Mouse (Mus musculus) embryo, embryonic 9.5 days (tissue): ENCODE data around the gene Ppp1r37.
"Not testable (repeated sequence)": the region's sequence is repeated elsewhere in the genome, so short reads cannot be mapped to it uniquely, and the experiment has no call there.

Experiments used
- DNase-seq: peaks from one replicate; pipeline ENCODE4 v3.0.0-alpha.2; 2017; ENCODE audit errors: extremely low spot score

Ppp1r37 gene

GRCm38 (mm10) chr7:19540771-19541566, 21.9 kb downstream of the Ppp1r37 start:
- no peak for DNase-seq

DNA sequence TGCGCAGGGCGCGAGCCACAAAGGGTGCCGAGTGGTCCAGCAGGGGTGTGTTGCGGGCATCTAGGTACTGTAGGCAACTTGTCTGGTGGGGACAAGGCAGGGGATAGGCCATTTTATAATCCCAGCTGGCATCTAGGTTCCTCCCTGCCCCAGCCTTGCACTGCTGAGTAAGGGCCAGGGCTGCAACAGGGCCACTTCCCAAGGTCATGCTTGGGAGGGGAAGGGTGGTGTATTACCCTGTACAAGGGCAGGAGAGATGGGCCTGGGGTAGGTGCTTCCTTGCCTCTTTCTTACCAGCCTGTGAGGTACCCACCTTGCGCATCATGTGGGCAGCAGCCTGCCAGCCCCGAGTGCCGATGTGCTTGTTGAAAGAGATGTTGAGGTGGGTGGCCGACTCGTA, 28.2 kb downstream of the Ppp1r37 start:
- DNase-seq, result no peak

DNA sequence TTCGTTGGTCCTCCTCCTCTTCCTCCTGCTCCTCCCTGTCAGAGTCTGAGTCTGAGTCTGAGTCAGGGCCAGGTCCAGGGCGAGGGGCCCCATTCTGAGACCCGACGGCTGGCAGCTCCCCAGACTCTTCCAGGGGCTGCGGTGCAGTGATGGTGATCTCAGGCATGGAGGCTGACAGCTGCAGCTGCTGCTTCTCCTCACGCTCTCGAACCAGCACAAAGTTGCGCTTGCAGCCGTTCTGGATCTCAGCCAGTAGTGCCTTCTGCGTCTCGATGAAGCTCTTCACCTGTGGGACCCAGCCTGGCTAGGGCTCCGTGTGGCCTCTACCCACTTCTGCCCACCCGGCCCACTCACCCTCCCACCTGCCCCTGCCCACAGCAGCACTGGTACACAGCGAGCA, 30.6 kb downstream of the Ppp1r37 start:
- DNase-seq, result no peak

GRCm38 (mm10) chr7:19531077-19531476, 31.8 kb downstream of the Ppp1r37 start:
- DNase-seq, result no peak

DNA sequence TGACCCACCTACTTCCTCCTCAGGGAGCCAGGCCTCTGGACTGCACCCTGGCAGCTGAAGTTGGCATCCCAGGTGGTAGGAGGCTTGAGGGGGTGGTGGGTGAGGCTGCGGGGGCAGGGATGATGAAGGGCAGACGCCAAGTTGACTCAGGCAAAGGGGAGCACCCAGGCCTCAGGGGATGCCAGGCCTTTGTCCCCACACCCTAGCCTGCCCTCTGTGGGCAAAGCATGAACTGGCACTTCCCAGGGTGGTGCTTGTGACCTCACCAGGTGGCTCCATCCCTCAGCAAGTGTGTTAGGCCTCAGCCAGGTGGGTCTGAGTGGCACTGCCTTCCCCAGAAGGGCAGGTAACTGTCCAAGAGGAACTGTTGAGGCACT, 37.8 kb downstream of the Ppp1r37 start:
- DNase-seq, result no peak

DNA sequence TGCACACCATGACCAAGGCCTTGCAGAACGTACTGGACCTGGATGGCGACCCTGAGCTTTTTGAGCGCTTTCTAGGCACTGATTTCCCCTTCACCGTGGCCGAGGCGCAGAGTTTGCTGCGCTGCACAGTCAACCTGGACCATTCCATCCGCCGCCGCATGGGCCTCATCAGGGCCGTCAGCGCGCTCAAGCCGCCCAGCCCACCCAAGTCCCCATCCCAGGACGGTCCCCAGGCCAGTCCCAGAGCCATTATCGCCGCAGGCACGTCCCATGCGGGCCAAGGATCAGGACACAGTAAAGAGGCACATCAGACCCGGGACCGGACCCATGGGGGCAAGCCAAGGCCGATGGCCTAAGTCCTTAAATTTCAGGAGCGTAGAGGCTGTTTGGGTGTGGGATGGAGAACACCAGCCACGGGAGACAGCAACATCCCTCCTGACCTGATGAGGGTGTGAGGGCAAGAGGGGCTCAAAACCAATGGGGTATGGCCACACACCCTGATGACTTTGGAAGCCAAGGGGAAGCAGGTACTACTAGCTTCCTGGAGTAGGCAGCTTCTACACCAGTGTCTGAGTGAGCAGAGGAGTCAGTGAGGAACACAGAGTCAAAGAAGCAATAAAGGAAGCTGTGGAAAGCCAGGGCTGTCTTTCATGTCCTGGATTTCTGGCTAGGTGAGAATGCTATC, 38.3 kb downstream of the Ppp1r37 start:
- no peak for DNase-seq

DNA sequence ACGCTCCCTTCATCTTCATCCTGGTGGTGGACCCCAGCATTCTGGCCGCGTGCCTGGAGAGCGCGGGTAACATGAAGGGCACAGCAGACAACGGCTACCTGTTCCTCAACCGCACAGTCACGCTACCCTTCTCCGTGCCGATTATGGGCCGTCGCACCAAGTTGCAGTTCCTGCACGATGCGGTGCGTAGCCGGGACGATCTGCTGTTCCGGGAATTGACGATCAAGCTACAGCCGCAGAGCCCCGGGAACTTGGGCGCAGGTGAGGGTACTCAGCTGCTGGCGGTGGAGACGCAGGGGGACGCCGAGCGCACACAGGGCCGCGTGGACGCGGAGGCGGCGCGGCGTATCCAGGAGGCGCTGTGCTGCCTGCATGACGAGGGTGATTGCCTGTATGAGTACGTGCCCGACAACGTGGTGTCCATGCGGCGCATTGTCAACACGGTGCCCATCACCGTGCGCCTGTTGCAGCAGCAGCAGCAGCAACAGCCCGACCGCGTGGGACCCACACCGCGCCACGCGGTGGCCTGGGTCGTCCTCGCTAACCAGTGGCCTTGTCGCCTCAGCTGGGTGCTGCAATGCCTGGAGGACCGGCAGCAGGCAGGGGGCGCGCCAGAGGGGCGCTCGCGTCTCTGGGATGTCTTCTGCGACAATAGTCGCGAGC, 39.0 kb downstream of the Ppp1r37 start:
- peak; percentile 82 for DNase-seq

- no peak for DNase-seq
These were observed 39.7 kb downstream of the Ppp1r37 start for GRCm38 (mm10) chr7:19523017-19523756.

DNA sequence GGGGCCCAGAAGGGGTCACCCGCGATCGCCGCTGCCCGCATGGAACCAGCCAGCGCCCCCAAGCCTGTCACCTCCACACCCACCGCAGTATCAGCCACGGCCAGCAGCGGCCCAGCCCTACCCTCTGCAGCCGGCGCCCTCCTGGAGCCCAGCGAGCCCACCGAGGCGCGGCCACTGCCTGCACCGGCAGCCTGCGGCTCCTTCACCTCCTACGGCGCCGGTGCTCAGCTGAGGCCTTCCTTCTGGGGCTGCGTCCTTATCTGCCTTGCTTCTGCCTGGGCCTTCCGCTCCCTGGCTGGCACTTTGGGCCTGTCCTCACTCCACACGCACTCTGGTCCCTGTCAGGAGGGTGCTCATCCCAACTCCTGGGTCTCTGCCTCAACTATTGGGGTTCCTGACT, 42.8 kb downstream of the Ppp1r37 start:
- DNase-seq, result no peak

GRCm38 (mm10) chr7:19517652-19518365, 45.1 kb downstream of the Ppp1r37 start, which contains the start of gene Nkpd1:
Gene Nkpd1, plus strand, starts transcription at chr7:19517838.
- no peak for DNase-seq

GRCm38 (mm10) chr7:19512353-19512752, 50.5 kb downstream of the Ppp1r37 start:
- DNase-seq, result no peak

- not testable (repeated sequence) for DNase-seq
These were observed 50.9 kb downstream of the Ppp1r37 start for GRCm38 (mm10) chr7:19511934-19512333.

- DNase-seq, result no peak
These were observed 53.1 kb downstream of the Ppp1r37 start for GRCm38 (mm10) chr7:19509786-19510185.

GRCm38 (mm10) chr7:19508924-19509568, 53.8 kb downstream of the Ppp1r37 start:
- no peak for DNase-seq

- DNase-seq, result peak; percentile 94
These were observed 54.5 kb downstream of the Ppp1r37 start, which contains the start of the genes Bloc1s3 and Trappc6a for GRCm38 (mm10) chr7:19508150-19508923. Gene Bloc1s3, minus strand, starts transcription at chr7:19508367. Gene Trappc6a, plus strand, starts transcription at chr7:19508395.

GRCm38 (mm10) chr7:19507612-19507981, 55.3 kb downstream of the Ppp1r37 start:
- no peak for DNase-seq

DNA sequence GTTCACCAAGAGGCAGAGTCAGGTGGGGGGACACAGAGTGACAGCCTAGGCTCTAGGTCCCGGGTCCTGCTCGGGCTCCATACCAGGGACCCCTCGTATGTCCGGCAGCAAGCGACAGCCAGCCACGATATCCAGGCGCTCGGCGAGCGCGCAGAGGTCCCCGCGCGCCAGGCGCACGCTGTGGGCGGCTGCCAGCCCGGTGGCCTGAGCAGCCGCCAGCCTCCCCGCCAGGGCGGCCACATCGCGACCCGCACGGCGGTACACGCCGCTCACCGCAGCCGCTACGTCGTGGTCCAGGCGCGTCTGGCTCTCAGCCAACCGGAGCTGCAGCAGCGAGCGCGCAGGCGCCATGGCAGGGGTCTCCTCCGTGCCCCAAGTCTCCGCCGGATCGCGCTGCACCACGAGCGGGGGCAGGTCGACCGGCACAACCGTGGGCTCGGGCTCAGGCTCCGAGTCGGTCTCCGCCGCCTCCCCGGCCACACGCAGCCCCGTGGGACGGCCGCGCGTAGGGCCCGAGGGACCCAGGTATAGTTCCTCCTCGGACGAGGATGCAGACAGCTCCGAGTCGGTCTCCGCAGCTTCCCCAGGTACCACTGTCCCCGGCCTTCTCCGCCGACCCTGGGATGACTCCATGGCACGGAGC, 55.8 kb downstream of the Ppp1r37 start:
- peak; percentile 77 for DNase-seq

- no peak for DNase-seq
These were observed 56.5 kb downstream of the Ppp1r37 start for GRCm38 (mm10) chr7:19506326-19506725.

DNA sequence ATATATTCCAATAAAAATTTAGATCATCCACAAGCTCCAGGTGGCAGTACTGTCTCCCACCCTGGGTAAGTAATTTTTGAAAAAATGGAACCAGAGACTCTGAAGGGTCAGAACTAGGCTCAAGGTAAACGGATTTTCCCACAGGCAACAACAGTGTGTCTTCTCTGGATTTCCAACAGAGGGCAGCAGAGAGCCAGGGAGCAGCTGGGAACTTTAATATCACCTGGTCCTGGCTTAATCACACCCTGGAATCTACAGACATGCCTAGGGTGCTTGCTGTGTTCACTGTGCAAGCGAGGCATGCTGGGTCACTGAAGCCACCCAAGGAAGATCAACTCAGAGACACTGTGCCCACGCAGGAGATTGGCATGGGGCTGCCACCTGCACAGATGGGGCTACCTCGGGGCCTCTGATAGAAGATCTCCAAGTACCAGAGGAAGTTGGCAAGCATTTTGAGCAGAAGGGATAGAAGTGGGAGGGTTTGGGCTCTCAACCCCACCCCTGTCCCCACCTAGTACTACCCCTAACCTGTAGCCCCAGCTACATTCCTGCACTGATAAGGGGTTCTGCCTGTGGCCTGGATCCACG, 59.3 kb downstream of the Ppp1r37 start:
- DNase-seq, result peak; percentile 68
